Mouse (Mus musculus): ENCODE results near the gene Ccdc9b. TPM values are rescaled to one million over a fixed set of nuclear protein-coding genes. Genes with fewer than 3 reads are reported as not detected.

Ccdc9b gene
- polyA plus RNA-seq, 1 experiment from 2014 or later, result 0.90 TPM

- H3K9me3 ChIP-seq (ENCODE audit: control insufficient read depth, low read length), result no peaks in the 10 kb centered on the region
- H3K4me1 ChIP-seq (ENCODE audit: control insufficient read depth, insufficient read depth, low read length), result peaks cover 19% of the 10 kb centered on the region
- H3K9ac ChIP-seq (ENCODE audit: low read length), result no peak overlapping the region
- 0 out of 2 replicates have a peak, but pooled peaks cover 3% of the 10 kb centered on the region for H3K27me3 ChIP-seq (ENCODE audit: control insufficient read depth, insufficient read depth, low read length)
- WGBS, result 83% methylated on average over 11 of the region's 11 CpGs
- DNase-seq (ENCODE audit: low spot score), result no peak
- no peak overlapping the region for H3K27ac ChIP-seq (ENCODE audit: low read depth, low read length)
- no peak overlapping the region for H3K4me3 ChIP-seq (ENCODE audit: low read depth, low read length)
- H3K4me2 ChIP-seq (ENCODE audit: low read depth), result no peak overlapping the region
- ATAC-seq (ENCODE audit: insufficient read depth, low FRiP score, low TSS enrichment), result no peak
- H3K36me3 ChIP-seq (ENCODE audit: control insufficient read depth, insufficient read depth, low read length), result no peaks in the 10 kb centered on the region
These were observed 2.0 kb downstream of the Ccdc9b start for GRCm38 (mm10) chr2:118760311-118761025.

- no peaks in the 10 kb centered on the region for H3K36me3 ChIP-seq (ENCODE audit: control insufficient read depth, insufficient read depth, low read length)
- H3K4me3 ChIP-seq (ENCODE audit: low read depth, low read length), result no peak overlapping the region
- H3K4me2 ChIP-seq (ENCODE audit: low read depth), result no peak overlapping the region
- peaks cover 19% of the 10 kb centered on the region for H3K4me1 ChIP-seq (ENCODE audit: control insufficient read depth, insufficient read depth, low read length)
- peak; percentile 45; the same call in 1 of the 2 replicates for ATAC-seq (ENCODE audit: insufficient read depth, low FRiP score, low TSS enrichment)
- H3K27ac ChIP-seq (ENCODE audit: low read depth, low read length), result no peak overlapping the region
- no peak overlapping the region for H3K9ac ChIP-seq (ENCODE audit: low read length)
- 11% methylated on average over 8 of the region's 8 CpGs for WGBS
- no peaks in the 10 kb centered on the region for H3K9me3 ChIP-seq (ENCODE audit: control insufficient read depth, low read length)
- DNase-seq (ENCODE audit: low spot score), result peak; percentile 76
- H3K27me3 ChIP-seq (ENCODE audit: control insufficient read depth, insufficient read depth, low read length), result 0 out of 2 replicates have a peak, but pooled peaks cover 3% of the 10 kb centered on the region
These were observed 2.6 kb downstream of the Ccdc9b start for GRCm38 (mm10) chr2:118759828-118760227.

- Histone ChIP-seq H3K4me1 (ENCODE audit: control insufficient read depth, insufficient read depth, low read length) (no peaks in the 10 kb centered on the region), H3K4me3 (ENCODE audit: low read depth, low read length) (no peak overlapping the region), H3K9ac (ENCODE audit: low read length) (no peak overlapping the region), H3K36me3 (ENCODE audit: control insufficient read depth, insufficient read depth, low read length) (no peaks in the 10 kb centered on the region), H3K27me3 (ENCODE audit: control insufficient read depth, insufficient read depth, low read length) (0 out of 2 replicates have a peak, but pooled peaks cover 3% of the 10 kb centered on the region), H3K4me2 (ENCODE audit: low read depth) (no peak overlapping the region), H3K9me3 (ENCODE audit: control insufficient read depth, low read length) (no peaks in the 10 kb centered on the region), H3K27ac (ENCODE audit: low read depth, low read length) (no peak overlapping the region)
- DNase-seq (ENCODE audit: low spot score) (no peak), ATAC-seq (ENCODE audit: insufficient read depth, low FRiP score, low TSS enrichment) (no peak)
- WGBS, result 87% methylated on average over 4 of the region's 4 CpGs
These were observed 6.4 kb downstream of the Ccdc9b start for GRCm38 (mm10) chr2:118756103-118756502.

- H3K4me2 ChIP-seq (ENCODE audit: low read depth), result no peak overlapping the region
- no peak for ATAC-seq (ENCODE audit: insufficient read depth, low FRiP score, low TSS enrichment)
- H3K9me3 ChIP-seq (ENCODE audit: control insufficient read depth, low read length), result no peaks in the 10 kb centered on the region
- 0 out of 2 replicates have a peak, but pooled peaks cover under 1% of the 10 kb centered on the region for H3K27me3 ChIP-seq (ENCODE audit: control insufficient read depth, insufficient read depth, low read length)
- 87% methylated on average over 6 of the region's 6 CpGs for WGBS
- H3K27ac ChIP-seq (ENCODE audit: low read depth, low read length), result no peak overlapping the region
- H3K9ac ChIP-seq (ENCODE audit: low read length), result no peak overlapping the region
- no peak overlapping the region for H3K4me3 ChIP-seq (ENCODE audit: low read depth, low read length)
- DNase-seq (ENCODE audit: low spot score), result no peak
- no peaks in the 10 kb centered on the region for H3K4me1 ChIP-seq (ENCODE audit: control insufficient read depth, insufficient read depth, low read length)
- no peaks in the 10 kb centered on the region for H3K36me3 ChIP-seq (ENCODE audit: control insufficient read depth, insufficient read depth, low read length)
These were observed 7.1 kb downstream of the Ccdc9b start for GRCm38 (mm10) chr2:118755407-118755806.

- no peak for DNase-seq (ENCODE audit: low spot score)
- 84% methylated on average over 5 of the region's 5 CpGs for WGBS
- no peak for ATAC-seq (ENCODE audit: insufficient read depth, low FRiP score, low TSS enrichment)
- no peak overlapping the region for H3K27ac ChIP-seq (ENCODE audit: low read depth, low read length)
- H3K36me3 ChIP-seq (ENCODE audit: control insufficient read depth, insufficient read depth, low read length), result no peaks in the 10 kb centered on the region; the same call in 1 of the 2 replicates
- no peaks in the 10 kb centered on the region for H3K9me3 ChIP-seq (ENCODE audit: control insufficient read depth, low read length)
- H3K27me3 ChIP-seq (ENCODE audit: control insufficient read depth, insufficient read depth, low read length), result no peaks in the 10 kb centered on the region
- H3K4me1 ChIP-seq (ENCODE audit: control insufficient read depth, insufficient read depth, low read length), result peaks cover under 1% of the 10 kb centered on the region; the same call in 1 of the 2 replicates
- no peak overlapping the region for H3K9ac ChIP-seq (ENCODE audit: low read length)
- H3K4me2 ChIP-seq (ENCODE audit: low read depth), result no peak overlapping the region
- H3K4me3 ChIP-seq (ENCODE audit: low read depth, low read length), result no peak overlapping the region
These were observed 8.3 kb downstream of the Ccdc9b start for GRCm38 (mm10) chr2:118754143-118754542.

GRCm38 (mm10) chr2:118752792-118753108 lies 9.7 kb downstream of the Ccdc9b start:
- ATAC-seq (ENCODE audit: insufficient read depth, low FRiP score, low TSS enrichment), result no peak
- H3K36me3 ChIP-seq (ENCODE audit: control insufficient read depth, insufficient read depth, low read length), result no peaks in the 10 kb centered on the region; the same call in 1 of the 2 replicates
- H3K27ac ChIP-seq (ENCODE audit: low read depth, low read length), result no peak overlapping the region
- no peak overlapping the region for H3K4me2 ChIP-seq (ENCODE audit: low read depth)
- no peak overlapping the region for H3K4me3 ChIP-seq (ENCODE audit: low read depth, low read length)
- no peak for DNase-seq (ENCODE audit: low spot score)
- no peaks in the 10 kb centered on the region for H3K9me3 ChIP-seq (ENCODE audit: control insufficient read depth, low read length)
- H3K4me1 ChIP-seq (ENCODE audit: control insufficient read depth, insufficient read depth, low read length), result peaks cover 2% of the 10 kb centered on the region; the same call in 1 of the 2 replicates
- H3K27me3 ChIP-seq (ENCODE audit: control insufficient read depth, insufficient read depth, low read length), result no peaks in the 10 kb centered on the region
- no peak overlapping the region for H3K9ac ChIP-seq (ENCODE audit: low read length)
- 80% methylated on average over 4 of the region's 4 CpGs for WGBS

GRCm38 (mm10) chr2:118751896-118752791 lies 10.3 kb downstream of the Ccdc9b start:
- Histone ChIP-seq H3K4me3 (ENCODE audit: low read depth, low read length) (no peak overlapping the region), H3K4me1 (ENCODE audit: control insufficient read depth, insufficient read depth, low read length) (peaks cover 7% of the 10 kb centered on the region), H3K27me3 (ENCODE audit: control insufficient read depth, insufficient read depth, low read length) (no peaks in the 10 kb centered on the region), H3K4me2 (ENCODE audit: low read depth) (no peak overlapping the region), H3K9ac (ENCODE audit: low read length) (no peak overlapping the region), H3K27ac (ENCODE audit: low read depth, low read length) (no peak overlapping the region), H3K36me3 (ENCODE audit: control insufficient read depth, insufficient read depth, low read length) (no peaks in the 10 kb centered on the region; the same call in 1 of the 2 replicates), H3K9me3 (ENCODE audit: control insufficient read depth, low read length) (no peaks in the 10 kb centered on the region)
- DNase-seq (ENCODE audit: low spot score), result no peak
- no peak for ATAC-seq (ENCODE audit: insufficient read depth, low FRiP score, low TSS enrichment)
- 65% methylated on average over 16 of the region's 16 CpGs for whole genome bisulfite sequencing

GRCm38 (mm10) chr2:118750476-118750875 lies 12.0 kb downstream of the Ccdc9b start:
- H3K4me2 ChIP-seq (ENCODE audit: low read depth), result no peak overlapping the region
- DNase-seq (ENCODE audit: low spot score) (no peak), ATAC-seq (ENCODE audit: insufficient read depth, low FRiP score, low TSS enrichment) (no peak)
- H3K9ac ChIP-seq (ENCODE audit: low read length), result no peak overlapping the region
- no peaks in the 10 kb centered on the region for H3K9me3 ChIP-seq (ENCODE audit: control insufficient read depth, low read length)
- H3K4me1 ChIP-seq (ENCODE audit: control insufficient read depth, insufficient read depth, low read length), result peaks cover 16% of the 10 kb centered on the region
- no peaks in the 10 kb centered on the region for H3K27me3 ChIP-seq (ENCODE audit: control insufficient read depth, insufficient read depth, low read length)
- WGBS, result 82% methylated on average over 8 of the region's 8 CpGs
- H3K4me3 ChIP-seq (ENCODE audit: low read depth, low read length), result no peak overlapping the region
- H3K27ac ChIP-seq (ENCODE audit: low read depth, low read length), result no peak overlapping the region
- no peaks in the 10 kb centered on the region; the same call in 1 of the 2 replicates for H3K36me3 ChIP-seq (ENCODE audit: control insufficient read depth, insufficient read depth, low read length)

Data from neural tube, embryonic 11.5 days (tissue).